ENCODE assay signal across 28 mouse cellular contexts in the genomic region with DNA sequence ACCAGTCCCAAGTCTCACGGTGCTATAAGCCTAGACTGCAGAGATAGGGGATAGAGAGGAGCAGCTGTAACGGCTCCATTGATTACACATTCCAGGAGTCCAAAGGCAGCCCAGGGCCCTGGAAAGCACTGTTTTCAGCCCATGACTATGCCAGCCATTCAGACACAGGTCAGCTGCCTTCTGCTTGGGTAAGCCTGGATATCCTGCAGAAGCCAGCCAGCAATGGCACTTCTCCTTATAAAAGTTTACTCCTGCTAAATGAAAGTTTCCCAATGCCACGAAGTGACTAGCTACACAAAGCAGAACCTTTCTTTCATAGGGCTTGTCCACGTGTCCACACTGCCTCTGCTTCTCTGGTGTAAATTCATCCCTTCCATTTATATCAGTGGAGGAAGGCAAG. TPM values are rescaled to one million over a fixed set of nuclear protein-coding genes. Genes with fewer than 3 reads are reported as not detected.
A peak's percentile ranks its signal among the peaks of the same experiment; 100 is the strongest.
DNase-seq lines count a peak whose midpoint lies in the region; ATAC-seq and TF ChIP-seq lines count a peak whose summit lies in the region.
"Had no signal": no experiment of that assay in that cellular context is flagged by ENCODE, and none has a peak within 500 bp of the region (broad histone marks: within the 10 kb centered on the region; RNA-seq: fewer than 3 reads in every experiment).

No protein-coding gene starts in this region.

- peaks cover 5% of the 10 kb centered on the region for H3K4me1 ChIP-seq in heart, embryonic 16.5 days (ENCODE audit: control insufficient read depth, insufficient read depth, low read length)
- H3K4me1 ChIP-seq in stomach, embryonic 15.5 days, result no peaks in the 10 kb centered on the region; the same call in 1 of the 2 replicates
- H3K4me1 ChIP-seq in stomach, postnatal 0 days (replicated peaks; ENCODE audit: control insufficient read depth, insufficient read depth), result peaks cover 2% of the 10 kb centered on the region

- H3K27me3 ChIP-seq in heart, embryonic 16.5 days (ENCODE audit: control insufficient read depth, insufficient read depth, low read length), result no peaks in the 10 kb centered on the region
- no peaks in the 10 kb centered on the region for H3K27me3 ChIP-seq in stomach, embryonic 15.5 days (replicated peaks)
- H3K27me3 ChIP-seq in stomach, postnatal 0 days (ENCODE audit: control insufficient read depth, insufficient read depth, low read length), result no peaks in the 10 kb centered on the region
- H3K27me3 ChIP-seq: embryonic facial prominence, embryonic 12.5 days; heart, embryonic 15.5 days; liver, embryonic 12.5 days; midbrain, embryonic 13.5 days; neural tube, embryonic 13.5 days; Patski had no signal

- no peak for DNase-seq in heart, adult 18-20 months
- no peak for DNase-seq in stomach, postnatal 0 days (ENCODE audit: low spot score)
- DNase-seq in adipocyte (ENCODE audit: low spot score), result peak; percentile 35
- no peak for DNase-seq in frontal cortex, adult 2 months (ENCODE audit: extremely low spot score in 1 of 2, low spot score in 1 of 2)
- DNase-seq: adrenal gland, postnatal 25 days; cerebellum, adult 11-12 months; cerebellum, adult 9-11 months; embryo, embryonic 11 days; gastrocnemius, adult 2 months; gastrocnemius, postnatal 36 days; kidney, adult 9 months; kidney, postnatal 10 days; layer of hippocampus, postnatal 36 days; lung, adult 18-20 months; lung, postnatal 10 days; right cerebral cortex, postnatal 4 days had no signal

- H3K9ac ChIP-seq in heart, embryonic 16.5 days (ENCODE audit: low read length), result no peak overlapping the region
- no peak overlapping the region for H3K9ac ChIP-seq in stomach, embryonic 15.5 days
- H3K9ac ChIP-seq in stomach, postnatal 0 days (ENCODE audit: low read length), result no peak overlapping the region
- H3K9ac ChIP-seq: embryonic facial prominence, embryonic 12.5 days; heart, embryonic 15.5 days; hindbrain, embryonic 14.5 days; liver, embryonic 12.5 days; midbrain, embryonic 13.5 days; neural tube, embryonic 13.5 days had no signal

- no peaks in the 10 kb centered on the region for H3K9me3 ChIP-seq in heart, embryonic 16.5 days (replicated peaks; ENCODE audit: control insufficient read depth, low read length)
- H3K9me3 ChIP-seq in stomach, embryonic 15.5 days, result no peaks in the 10 kb centered on the region
- H3K9me3 ChIP-seq in stomach, postnatal 0 days (ENCODE audit: control insufficient read depth, low read length), result no peaks in the 10 kb centered on the region
- H3K9me3 ChIP-seq: embryonic facial prominence, embryonic 12.5 days; heart, embryonic 15.5 days; liver, embryonic 12.5 days; midbrain, embryonic 13.5 days; neural tube, embryonic 13.5 days had no signal

- ATAC-seq in heart, embryonic 16.5 days (replicated peaks; ENCODE audit: extremely low read depth, insufficient read depth, low FRiP score), result no peak
- ATAC-seq in stomach, embryonic 15.5 days (ENCODE audit: insufficient read depth, low FRiP score, low read depth), result 0 out of 2 replicates have a peak, but pooled peaks have one; percentile 27
- ATAC-seq in stomach, postnatal 0 days (ENCODE audit: low FRiP score, low TSS enrichment), result no peak
- ATAC-seq in megakaryocyte, adult 5-6 weeks (ENCODE audit: poor library complexity, severe bottlenecking), result peak; percentile 20
- ATAC-seq: forebrain, embryonic 14.5 days; intestine, postnatal 0 days; liver, embryonic 12.5 days; midbrain, embryonic 13.5 days; Patski had no signal

- H3K36me3 ChIP-seq in heart, embryonic 16.5 days (ENCODE audit: control insufficient read depth, insufficient read depth), result peaks cover 2% of the 10 kb centered on the region
- H3K36me3 ChIP-seq in stomach, embryonic 15.5 days, result no peaks in the 10 kb centered on the region
- H3K36me3 ChIP-seq in stomach, postnatal 0 days (ENCODE audit: control insufficient read depth, insufficient read depth, low read length), result peaks cover 7% of the 10 kb centered on the region; the same call in 1 of the 2 replicates
- H3K36me3 ChIP-seq: embryonic facial prominence, embryonic 12.5 days had no signal

- WGBS in heart, embryonic 16.5 days, result 69% methylated on average over 4 of the region's 4 CpGs
- WGBS in stomach, embryonic 15.5 days, result 65% methylated on average over 4 of the region's 4 CpGs
- 69% methylated on average over 4 of the region's 4 CpGs for WGBS in stomach, postnatal 0 days

- TF ChIP-seq CTCF in stomach, postnatal 0 days (IDR thresholded peaks at IDR 0.05; ENCODE audit: low read depth), result no peak

- 0 out of 2 replicates have a peak overlapping the region, but pooled peaks have one; percentile 24 for H3K27ac ChIP-seq in heart, embryonic 16.5 days (ENCODE audit: low read length)
- H3K27ac ChIP-seq in stomach, embryonic 15.5 days, result no peak overlapping the region
- H3K27ac ChIP-seq in stomach, postnatal 0 days (replicated peaks), result no peak overlapping the region
- H3K27ac ChIP-seq: embryonic facial prominence, embryonic 12.5 days; gastrocnemius, adult 2 months; heart, embryonic 15.5 days; hindbrain, embryonic 14.5 days; liver, embryonic 12.5 days; midbrain, embryonic 13.5 days; neural tube, embryonic 13.5 days had no signal

- no peak for TF ChIP-seq EP300 in stomach, postnatal 0 days (optimal IDR thresholded peaks at IDR 0.05)

- H3K4me2 ChIP-seq in heart, embryonic 16.5 days (ENCODE audit: low read depth, low read length), result no peak overlapping the region
- no peak overlapping the region for H3K4me2 ChIP-seq in stomach, embryonic 15.5 days
- H3K4me2 ChIP-seq in stomach, postnatal 0 days (replicated peaks; ENCODE audit: low read depth), result no peak overlapping the region
- H3K4me2 ChIP-seq: embryonic facial prominence, embryonic 12.5 days; heart, embryonic 15.5 days; hindbrain, embryonic 14.5 days; liver, embryonic 12.5 days; midbrain, embryonic 13.5 days; neural tube, embryonic 13.5 days had no signal

- no peak overlapping the region for H3K4me3 ChIP-seq in heart, embryonic 16.5 days (ENCODE audit: low read length)
- H3K4me3 ChIP-seq in stomach, embryonic 15.5 days (replicated peaks), result no peak overlapping the region
- no peak overlapping the region for H3K4me3 ChIP-seq in stomach, postnatal 0 days (ENCODE audit: low read depth, low read length)
- H3K4me3 ChIP-seq: embryonic facial prominence, embryonic 12.5 days; gastrocnemius, adult 2 months; heart, embryonic 15.5 days; liver, embryonic 12.5 days; midbrain, embryonic 13.5 days; neural tube, embryonic 13.5 days had no signal

RNA-seq across cellular contexts. Expression of a gene that starts 7.9 kb away (rescaled TPM):
- polyA plus RNA-seq in heart, embryonic 16.5 days (2015; fragmentation: Nextera tagmentation; extraction: Ambion mirVana), result 27.4 and 29.5 TPM in 2 replicates
- total RNA-seq in heart, adult 18-20 months (2021), result 10 to 100 TPM; 18.8 to 20.7 TPM
- 29.7 and 31.0 TPM in 2 replicates for polyA plus RNA-seq in stomach, embryonic 15.5 days (2015; fragmentation: Nextera tagmentation; extraction: Ambion mirVana)
- 17.2 and 18.1 TPM in 2 replicates for polyA plus RNA-seq in stomach, postnatal 0 days (2015; fragmentation: Nextera tagmentation; extraction: Ambion mirVana)
- 30.1 and 31.8 TPM in 2 replicates for total RNA-seq in megakaryocyte, adult 5-6 weeks (2015)
- total RNA-seq in megakaryocyte, adult 5-6 weeks (2017), result 34.5 and 44.2 TPM in 2 replicates
- polyA plus RNA-seq in frontal cortex, adult 2 months (2012; rRNA removed), result 49.0 and 52.4 TPM in 2 replicates

Comparison
In these comparisons a context has a peak if more than half of its experiments do, and no peak if none do; other contexts are left out.
1. ATAC-seq: peak in stomach, embryonic 15.5 days (single experiment) and megakaryocyte, adult 5-6 weeks (single experiment); none in heart, embryonic 16.5 days (single experiment) and stomach, postnatal 0 days (single experiment).